Mouse (Mus musculus): ENCODE measurements around the gene Zc3h12c.
A peak's percentile ranks its signal among the peaks of the same experiment; 100 is the strongest.
"Not testable (repeated sequence)": the region's sequence is repeated elsewhere in the genome, so short reads cannot be mapped to it uniquely, and the experiment has no call there.

Zc3h12c gene

DNA sequence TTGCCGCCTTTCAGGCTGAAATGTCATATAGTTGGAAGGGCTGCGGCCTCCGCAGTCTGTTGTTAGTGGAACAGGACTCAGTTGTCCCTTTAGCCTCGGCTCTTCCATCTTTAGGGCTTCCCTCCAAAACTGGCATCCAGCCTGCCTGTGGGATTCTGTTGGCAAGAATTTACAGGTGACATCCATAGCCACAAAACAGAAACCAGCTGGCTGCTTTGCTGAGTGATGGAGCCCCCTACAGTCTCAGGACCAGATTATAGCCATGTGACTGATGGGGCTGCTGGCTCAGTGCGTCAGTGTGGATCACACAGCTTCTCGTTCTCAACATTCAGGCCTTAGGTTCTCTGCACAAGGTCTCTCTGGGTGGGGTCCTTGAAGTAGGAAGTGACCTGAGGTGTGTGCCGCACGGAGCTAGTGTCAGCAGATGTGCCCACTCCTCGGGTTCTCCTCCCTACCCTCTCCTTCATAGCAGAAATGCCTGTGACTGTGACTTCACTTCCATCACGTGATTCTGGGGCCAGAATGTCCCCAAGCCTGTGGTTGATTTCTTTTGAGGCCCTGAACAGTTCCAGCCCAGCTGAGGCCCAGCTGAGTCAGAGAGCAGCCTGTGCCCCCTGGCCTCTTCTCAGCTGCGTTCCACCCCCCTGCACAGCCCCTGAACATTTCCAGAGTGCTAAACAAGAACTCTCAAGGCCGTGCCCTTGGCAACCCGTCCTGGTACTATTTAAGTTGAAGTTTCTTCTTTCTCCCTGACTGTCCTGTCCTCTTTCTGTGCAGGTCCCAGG, 66.1 kb downstream of the Zc3h12c start:
- peak; percentile 76 for DNase-seq (ENCODE audit: low spot score)

- DNase-seq (ENCODE audit: low spot score): no peak
Measured at GRCm38 (mm10) chr9:52100426-52100825, 67.9 kb downstream of the Zc3h12c start.

- DNase-seq (ENCODE audit: low spot score): peak; percentile 68
Measured at GRCm38 (mm10) chr9:52098600-52098999, 69.8 kb downstream of the Zc3h12c start.

DNA sequence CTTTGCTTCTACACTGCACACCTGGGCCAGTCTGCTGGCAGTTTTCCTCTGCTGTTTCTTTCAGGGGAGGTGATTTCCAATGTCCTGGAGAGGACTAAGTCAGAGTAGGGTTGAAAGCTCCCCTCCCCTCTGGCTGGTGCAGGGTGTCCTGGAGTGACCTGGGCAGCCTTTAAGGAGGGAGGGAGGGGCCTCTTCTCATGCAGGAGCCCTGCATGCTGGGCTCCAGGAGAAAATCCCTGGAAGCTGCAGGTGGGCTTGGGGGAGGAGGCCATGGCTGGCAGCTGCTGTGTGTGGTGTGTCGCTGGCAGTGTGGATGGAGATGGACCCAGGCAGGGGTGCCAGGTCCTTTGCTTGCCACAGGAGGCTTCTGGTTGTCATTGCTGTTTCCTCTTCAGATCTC, 71.0 kb downstream of the Zc3h12c start:
- no peak for DNase-seq (ENCODE audit: low spot score)

- DNase-seq (ENCODE audit: low spot score): no peak
Measured at GRCm38 (mm10) chr9:52095666-52096065, 72.7 kb downstream of the Zc3h12c start.

GRCm38 (mm10) chr9:52094471-52094980, 73.8 kb downstream of the Zc3h12c start:
- no peak for DNase-seq (ENCODE audit: low spot score)

GRCm38 (mm10) chr9:52094016-52094415, 74.4 kb downstream of the Zc3h12c start:
- DNase-seq (ENCODE audit: low spot score): no peak

DNA sequence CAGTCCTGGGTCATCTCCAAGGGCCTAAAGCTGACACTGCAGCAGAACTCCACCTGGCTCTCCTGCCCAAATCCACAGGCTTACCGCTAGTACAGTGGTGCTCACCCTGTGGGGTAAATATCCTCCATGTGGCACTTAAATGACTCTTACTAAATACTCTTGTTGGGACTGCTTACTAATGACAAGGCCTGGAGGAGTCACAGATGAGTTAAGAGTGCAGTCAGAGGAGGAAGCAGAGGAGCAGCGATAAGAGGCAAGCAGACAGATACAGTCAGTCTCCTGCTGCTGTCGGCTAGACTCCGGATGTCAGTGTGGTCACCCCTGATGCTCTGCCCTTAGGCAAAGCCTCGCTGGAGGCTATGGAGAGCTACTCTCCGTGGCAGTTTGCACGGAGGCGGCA, 75.3 kb downstream of the Zc3h12c start:
- DNase-seq (ENCODE audit: low spot score): no peak

DNA sequence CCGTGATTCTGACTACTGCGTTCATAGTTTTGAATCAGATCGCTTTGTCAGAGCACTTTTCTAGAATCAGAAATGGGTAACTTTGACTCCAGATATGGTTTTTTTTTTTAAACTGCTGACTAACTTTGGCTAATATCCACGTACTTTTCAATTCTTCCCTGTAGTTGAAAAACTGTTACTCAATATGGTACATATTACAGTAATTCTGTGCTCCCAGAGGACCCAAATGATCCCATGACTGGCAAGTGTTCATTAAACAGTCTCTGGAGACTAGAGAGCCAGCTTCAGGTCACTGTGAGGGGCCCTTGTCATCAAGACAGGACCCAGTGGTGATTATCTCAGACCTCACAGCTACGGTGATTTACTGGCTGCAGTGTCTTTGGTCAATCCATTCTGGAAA, 76.1 kb downstream of the Zc3h12c start:
- no peak for DNase-seq (ENCODE audit: low spot score)

- no peak for DNase-seq (ENCODE audit: low spot score)
Measured at GRCm38 (mm10) chr9:52091752-52092151, 76.6 kb downstream of the Zc3h12c start.

- no peak for DNase-seq (ENCODE audit: low spot score)
Measured at GRCm38 (mm10) chr9:52082414-52082813, 86.0 kb downstream of the Zc3h12c start.

GRCm38 (mm10) chr9:52081979-52082378, 86.4 kb downstream of the Zc3h12c start:
- DNase-seq (ENCODE audit: low spot score): no peak

DNA sequence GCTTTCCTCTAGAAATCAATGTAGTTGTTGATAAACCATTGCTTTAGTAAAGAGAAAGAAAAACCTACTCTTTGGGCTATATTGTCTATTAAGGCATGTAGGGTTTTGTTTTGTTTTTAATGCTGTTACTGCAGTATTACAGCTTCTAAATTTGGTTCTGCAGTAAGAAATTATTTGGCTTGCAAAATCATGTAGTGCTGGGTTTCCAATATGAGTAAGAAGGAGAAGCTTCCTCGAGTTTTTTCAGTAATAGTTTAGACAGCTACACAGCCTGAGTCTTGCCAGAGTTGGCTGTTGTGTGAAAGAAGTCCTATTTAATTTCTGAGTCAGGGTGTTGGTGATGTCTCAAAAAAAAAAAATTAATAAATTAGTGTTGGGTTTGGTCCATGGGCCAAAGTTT, 90.7 kb downstream of the Zc3h12c start:
- DNase-seq (ENCODE audit: low spot score): no peak

GRCm38 (mm10) chr9:52076089-52076488, 92.3 kb downstream of the Zc3h12c start:
- DNase-seq (ENCODE audit: low spot score): no peak

GRCm38 (mm10) chr9:52072202-52072601, 96.2 kb downstream of the Zc3h12c start:
- DNase-seq (ENCODE audit: low spot score): no peak

GRCm38 (mm10) chr9:52071352-52071751, 97.0 kb downstream of the Zc3h12c start:
- not testable (repeated sequence) for DNase-seq (ENCODE audit: low spot score)

GRCm38 (mm10) chr9:52070052-52070451, 98.3 kb downstream of the Zc3h12c start:
- DNase-seq (ENCODE audit: low spot score): no peak

Data from ovary, adult 18-20 months (tissue).